Mouse (Mus musculus) urinary bladder, adult 18-20 months (tissue): ENCODE results near the gene Eif4e1b.

Experiments used
- DNase-seq, 2 experiments: peaks; one replicate each; pipeline ENCODE4 v3.0.0; 2022; ENCODE audit warnings: low spot score in 2 of 2, mixed read lengths in 2 of 2

Eif4e1b gene

DNA sequence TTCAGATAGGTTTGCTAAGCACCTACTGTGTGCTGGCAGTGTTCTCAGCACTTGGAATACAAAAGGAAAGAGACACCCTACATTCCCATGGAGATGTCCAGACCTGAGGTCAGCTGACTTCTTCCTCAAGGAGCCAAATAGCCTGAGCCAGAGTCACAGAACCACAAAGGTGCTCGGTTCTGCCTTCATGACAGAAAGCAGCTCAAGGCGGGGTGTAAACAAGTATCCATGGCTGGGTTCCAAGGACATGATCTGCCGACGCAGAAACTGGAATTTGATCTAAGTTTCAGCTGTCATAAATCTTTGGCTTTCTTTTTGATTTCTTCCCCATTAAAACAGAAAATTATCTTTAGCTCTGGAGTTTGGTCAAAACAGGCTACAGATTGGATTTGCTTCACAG lies 16.4 kb downstream of the Eif4e1b start:
- DNase-seq, result no peak

DNA sequence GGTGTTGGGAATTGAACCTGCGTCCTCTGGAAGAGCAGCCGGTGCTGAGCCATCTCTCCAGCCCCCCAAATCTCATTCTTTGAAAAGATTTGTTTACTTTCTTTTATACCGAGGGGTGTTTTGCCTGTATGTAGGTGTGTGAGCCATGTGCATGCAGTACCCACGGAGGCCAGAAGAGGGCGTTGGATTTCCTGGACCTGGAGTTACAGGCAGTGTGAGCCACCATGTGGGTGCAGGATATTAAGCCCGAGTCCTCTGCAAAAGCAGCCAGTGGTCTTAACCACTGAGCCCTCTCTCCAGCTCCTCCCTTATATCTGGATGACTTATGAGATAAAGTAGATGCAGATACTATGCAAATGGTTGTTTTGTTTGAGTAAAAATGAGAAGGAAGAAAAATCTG lies 19.2 kb downstream of the Eif4e1b start:
- no peak for DNase-seq

DNA sequence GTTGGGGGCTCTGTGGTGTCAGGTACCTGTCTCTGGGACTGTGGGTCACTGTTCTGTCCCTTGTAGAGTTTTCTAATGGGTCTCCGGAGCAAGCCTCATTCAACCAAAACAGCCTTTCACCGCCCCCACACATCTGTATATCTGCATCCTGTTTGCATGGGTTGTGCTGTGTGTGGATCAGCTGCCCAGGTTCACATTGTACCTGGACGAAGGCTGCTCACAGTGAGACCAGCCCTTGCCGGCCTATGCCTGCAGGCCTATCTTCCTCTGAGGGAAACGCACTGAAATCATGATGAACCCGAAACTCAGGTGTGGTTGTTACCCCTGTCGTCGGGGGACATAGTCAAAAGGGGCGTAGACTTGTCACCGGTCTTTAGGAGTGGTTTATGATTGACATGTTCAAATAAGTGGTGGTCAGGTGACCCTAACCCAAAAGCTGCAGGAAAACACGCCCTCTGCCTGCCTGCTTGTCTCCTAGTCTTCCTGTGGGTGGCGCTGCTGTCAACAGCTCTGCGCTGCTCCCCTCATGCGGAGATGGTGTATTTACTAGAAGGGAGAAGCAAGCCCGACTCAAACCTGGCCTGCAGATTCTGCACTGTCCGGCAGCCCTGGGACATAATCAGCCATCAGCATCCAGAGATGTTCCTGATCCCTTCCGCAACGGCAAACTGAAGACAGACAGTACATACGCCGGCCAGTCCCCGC lies 21.5 kb downstream of the Eif4e1b start:
- DNase-seq, result no peak

DNA sequence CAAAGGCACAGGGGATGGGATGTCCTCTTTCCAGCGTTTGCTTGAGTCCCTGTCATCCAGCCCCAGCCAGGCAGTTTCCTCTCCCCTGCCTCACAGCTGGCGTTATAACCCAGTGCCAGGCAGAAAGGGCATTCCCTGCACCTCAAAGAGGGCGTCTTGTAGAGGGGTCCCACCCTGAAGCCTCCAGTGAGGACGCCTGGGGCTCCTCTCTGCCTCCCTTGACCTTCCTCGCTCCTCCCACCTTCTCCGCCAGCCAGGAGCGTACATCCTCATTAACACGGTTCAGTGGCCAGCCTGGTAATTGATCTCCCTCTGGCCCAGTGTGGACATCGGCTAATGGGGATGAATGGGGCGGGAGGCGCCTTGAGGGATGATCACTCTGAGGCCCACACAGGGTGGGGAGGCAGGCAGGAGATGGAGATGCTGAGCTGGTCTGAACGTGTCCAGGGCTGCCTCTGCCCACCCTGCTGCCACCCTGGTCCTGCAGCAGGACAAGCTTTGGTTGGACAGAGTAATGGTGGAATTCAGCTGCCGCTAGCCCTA lies 22.7 kb downstream of the Eif4e1b start:
- no peak for DNase-seq

DNA sequence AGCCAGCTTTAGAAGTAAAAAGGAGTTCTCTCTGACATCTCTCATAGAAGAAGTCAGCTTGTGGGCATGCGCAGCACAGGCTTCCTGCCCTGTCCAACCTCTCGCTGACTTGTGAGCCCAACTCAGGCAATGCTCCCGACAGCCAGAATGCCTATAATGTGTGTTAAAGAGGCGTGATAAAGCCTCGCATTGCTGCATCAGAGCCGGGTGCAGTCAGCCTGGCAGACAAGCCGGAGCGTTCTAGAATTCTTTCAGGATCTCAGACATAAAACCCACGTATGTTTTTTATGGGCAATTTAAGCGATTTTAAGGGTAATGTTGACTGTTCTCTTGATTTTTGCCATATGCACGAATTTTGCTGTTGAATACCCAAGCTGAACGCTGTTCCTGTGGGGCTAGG lies 24.3 kb downstream of the Eif4e1b start:
- no peak for DNase-seq

DNA sequence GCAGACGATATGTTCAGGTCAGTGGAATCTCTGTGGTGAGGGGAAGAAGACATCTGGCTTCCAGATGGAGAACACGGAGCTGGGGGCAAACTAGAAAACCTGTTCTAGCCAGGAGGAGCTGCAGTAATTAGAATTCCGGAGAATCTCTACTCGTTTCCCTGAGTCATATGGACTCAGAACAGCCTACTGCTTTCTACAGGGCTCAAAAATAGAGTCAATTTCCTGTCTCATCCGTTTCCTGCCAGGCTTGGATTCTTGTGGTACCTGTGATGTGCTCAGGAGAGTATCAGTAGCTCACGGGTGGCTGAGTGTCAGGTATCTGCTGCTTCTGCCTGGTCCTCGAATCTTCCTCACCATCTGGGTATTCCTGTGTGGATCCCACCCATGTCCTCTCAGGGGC lies 27.7 kb downstream of the Eif4e1b start:
- DNase-seq, result no peak

DNA sequence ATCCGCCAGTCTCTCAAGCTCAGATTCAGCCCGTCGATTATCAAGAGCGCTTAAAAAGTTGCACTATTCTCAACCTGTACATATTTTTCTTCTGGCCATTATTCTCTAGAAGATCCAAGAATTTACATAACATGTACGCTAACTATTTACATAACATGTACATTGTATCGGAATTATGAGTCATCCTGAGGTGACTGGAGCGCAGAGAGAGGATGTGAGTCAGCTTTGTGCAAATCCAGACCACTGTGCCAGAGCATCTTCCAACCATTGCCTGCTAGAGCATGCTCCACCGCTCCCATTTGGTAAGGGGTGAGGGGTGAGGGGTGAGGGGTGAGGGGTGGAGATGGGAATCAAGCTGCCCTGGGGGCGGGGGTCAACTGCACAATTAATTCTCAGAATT lies 29.6 kb downstream of the Eif4e1b start:
- no peak for DNase-seq

DNA sequence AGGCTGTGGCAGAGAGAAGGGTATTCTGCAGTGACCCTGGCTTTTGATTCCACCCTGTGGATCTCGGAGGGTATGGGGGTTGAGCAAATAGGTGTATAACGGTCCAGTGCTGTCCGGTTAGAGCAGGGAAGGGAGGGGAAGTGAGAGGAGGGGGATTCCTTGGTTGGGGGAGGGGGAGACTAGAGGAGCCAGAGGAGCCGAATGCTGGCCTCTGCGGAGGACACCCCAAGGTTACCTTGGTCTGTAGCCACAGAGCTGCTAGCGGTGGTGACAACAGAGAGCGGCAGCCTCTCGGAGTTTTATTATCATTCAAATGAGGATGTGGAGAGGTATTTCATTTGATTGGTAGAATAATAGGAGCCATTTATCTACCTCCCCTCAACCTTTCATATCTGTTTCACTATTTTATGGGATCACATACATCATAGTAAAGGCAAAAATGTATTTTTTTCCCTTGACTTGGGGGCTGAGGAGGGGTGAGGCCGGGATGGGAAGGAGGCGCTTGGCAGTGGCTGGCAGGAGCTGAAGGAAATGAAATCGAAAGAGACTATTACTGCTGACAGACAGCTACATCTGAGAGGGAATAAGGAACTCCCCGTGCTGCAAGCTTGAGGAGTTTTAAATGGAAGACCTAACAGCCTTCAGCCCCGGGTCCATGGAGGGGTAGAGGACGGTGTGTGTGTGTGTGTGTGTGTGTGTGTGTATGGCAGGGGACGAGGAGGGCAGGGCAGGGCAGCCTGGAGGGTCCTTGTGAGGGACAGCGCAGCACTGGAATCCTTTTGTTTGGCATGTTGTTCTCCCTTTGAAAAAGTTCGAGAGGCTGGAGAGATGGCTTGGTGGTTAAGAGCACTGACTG lies 34.8 kb downstream of the Eif4e1b start:
- no peak for DNase-seq

DNA sequence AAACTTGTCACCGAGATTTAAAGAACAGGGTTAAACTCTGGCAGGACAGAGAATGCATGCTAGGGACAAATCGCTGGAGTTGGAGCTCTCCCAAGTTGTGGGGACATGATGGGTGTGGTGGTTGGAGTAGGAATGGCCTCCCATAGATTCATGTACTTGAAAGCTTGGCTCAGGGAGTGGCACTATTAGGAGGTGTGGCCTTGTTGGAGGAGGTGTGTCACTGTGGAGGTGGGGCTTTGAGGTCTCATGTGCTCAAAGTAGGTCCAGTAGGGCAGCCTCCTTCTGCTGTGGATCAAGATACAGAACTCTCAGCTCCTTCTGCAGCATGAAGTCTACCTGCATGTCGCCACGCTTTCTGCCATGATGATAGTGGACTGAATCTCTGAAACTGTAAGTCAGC lies 37.3 kb downstream of the Eif4e1b start:
- DNase-seq, result no peak

DNA sequence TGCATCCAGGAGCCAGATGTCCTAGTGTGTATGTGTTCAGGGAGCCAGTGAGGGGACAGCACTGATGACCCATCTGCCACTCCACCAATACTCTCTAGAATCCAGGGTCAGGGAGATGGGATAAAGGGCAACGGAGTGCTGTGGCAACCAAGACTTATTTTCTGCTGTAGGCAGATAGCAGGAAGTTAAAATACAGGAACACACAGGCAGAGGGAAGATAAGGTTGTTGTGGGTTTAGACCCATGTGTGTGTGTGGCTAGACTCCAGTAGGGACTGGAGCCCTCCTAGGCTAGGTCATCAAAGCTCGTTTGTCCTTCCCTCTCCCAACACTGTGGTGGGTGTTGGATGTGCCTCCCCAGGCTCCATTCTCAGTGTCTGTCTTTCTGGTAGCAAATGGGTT lies 38.1 kb downstream of the Eif4e1b start:
- no peak for DNase-seq

DNA sequence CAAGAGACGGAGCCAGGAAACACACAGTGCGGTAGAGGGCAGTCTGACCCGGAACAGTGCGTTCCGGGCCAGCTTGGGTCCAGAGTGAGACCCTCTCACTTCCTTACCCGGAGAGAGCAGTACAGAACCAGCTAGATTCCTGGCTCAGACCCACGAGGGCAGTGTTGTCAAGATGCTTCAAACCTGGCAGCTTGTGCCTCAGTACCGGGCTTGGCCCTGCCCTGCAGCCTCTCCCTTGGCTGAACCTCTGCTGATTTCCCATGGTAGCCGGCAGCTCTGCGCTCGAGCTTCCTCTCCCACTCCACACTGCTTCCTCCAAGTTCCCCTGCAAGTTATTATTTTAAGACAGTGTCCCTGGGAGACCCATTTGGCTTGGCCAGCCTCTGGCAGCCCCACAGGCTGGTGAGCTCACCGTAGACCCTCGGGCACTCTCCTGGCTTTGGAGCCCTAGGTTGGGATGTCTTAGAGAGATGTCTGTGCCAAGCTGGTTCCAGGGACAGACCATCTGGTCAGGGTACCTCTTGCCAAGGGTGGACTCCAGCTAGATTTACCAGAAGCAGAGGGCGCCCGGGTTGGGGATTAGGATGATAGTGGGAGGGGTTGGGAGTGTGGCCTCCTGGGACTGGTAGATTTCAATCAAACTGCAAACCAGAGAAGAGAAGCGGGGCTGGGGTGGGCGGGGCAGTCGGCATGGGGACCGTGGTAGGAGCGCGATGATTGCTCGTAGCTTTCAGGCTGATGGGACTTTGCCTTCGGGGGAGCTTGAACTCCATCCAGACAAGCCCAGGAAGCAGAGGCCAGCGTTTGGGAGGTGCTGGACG lies 40.5 kb downstream of the Eif4e1b start:
- DNase-seq, result no peak

DNA sequence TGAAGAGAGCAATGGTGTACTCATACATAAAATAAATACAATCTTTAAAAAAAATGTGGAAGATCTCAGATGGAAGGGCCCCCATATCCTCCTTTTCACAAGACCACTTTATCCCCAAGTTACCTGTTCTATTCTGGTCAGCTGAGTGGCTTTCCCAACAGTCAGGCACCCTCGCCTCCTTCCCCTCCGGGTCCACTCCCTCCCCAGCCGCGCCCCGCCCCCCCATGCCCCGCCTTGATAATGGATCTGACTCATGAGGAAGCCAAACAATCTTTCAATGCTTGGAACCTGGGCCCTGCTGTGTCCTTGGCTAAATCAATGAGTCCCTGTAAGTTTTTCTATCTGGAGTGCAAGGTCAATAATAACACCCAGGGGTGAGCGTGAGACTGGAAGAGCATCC lies 44.2 kb downstream of the Eif4e1b start:
- no peak for DNase-seq

DNA sequence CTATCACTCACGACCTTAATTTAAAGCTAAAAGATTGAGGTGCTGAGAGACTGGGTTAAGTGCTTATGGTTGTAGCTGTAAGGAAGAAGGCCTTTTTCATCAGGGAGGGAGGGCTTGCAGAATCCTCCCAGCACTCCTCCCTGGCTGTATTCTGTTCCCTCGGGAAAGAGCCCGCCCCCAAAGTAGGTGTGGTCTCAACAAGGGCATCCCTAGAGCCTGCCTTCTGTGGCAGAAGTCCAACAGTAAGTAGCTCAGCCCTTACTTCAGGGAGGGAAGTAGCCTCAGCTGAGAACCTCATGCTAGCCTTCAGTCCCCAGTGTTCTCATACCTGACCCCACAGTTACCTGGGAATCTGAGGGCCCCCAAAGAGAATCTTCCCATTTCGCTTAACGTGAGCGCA lies 44.7 kb downstream of the Eif4e1b start:
- no peak for DNase-seq

DNA sequence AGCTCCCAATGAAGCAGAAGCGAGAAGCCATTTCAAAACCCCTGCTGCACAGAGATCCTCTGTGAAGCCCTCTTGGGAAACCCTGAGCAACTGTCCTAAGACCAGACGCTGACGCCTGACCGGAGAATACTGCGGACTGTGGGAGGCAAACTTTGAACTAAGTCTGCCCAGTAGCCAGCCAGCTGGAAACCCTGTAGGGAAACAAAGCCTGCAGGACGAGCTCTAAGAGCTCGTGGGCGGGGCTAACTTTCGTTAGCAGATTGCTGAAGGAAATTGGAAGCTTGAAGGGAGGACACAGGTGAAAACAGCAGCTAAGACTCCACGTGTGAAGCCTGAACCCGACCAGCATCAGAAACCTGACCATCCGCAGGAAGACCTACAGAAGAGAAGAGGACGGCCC lies 45.7 kb downstream of the Eif4e1b start:
- DNase-seq, result no peak

DNA sequence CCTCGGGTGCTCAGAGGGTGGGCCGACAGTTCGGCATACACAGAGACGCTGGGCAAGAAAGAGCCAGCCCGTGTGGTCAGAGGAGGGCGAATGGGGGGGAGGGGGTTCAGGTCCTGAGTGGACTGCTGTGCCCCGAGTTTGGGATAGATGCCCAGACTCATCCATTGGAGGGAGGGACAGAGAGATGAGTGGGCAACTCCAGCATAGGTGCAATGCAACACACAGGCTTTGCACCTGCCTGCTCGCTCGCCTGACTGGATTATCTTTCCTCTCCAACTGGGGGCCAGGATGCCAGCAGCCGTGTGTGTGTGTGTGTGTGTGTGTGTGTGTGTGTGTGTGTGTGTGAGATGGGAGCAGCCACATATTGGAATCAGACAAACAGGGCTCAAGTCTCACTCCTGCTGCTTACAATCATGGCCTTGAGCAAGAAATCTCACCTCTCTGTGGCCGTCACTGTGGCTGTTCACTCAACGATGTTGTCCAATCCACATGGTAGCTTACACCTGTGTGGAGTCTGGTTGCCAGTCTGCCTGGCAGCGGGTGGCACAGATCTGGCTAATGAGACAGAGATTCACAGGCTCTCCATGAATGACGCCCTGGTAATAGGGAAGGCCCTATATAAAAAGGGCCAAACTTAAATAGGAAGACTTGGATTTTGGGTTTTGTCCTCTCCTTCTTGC lies 52.7 kb downstream of the Eif4e1b start:
- DNase-seq, result no peak

DNA sequence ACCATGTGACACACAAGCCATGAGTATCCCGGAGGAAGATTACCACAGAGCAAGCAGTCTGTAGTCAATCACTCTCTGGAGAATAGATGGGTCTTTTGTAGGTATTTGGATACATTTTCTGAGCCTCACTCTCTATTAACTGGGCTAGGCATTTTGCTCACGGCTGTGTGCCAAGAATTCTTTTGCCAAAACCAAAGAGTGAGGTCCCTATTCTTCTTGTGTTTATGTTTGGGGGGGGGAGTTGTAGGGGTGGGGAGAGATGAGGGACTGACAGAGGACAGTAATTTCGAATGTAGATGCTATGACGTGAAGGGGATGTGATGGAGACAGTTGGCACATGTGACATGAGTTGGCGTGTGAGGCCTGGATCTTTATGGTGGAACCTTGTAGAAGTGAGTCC lies 53.3 kb downstream of the Eif4e1b start:
- DNase-seq, result no peak

DNA sequence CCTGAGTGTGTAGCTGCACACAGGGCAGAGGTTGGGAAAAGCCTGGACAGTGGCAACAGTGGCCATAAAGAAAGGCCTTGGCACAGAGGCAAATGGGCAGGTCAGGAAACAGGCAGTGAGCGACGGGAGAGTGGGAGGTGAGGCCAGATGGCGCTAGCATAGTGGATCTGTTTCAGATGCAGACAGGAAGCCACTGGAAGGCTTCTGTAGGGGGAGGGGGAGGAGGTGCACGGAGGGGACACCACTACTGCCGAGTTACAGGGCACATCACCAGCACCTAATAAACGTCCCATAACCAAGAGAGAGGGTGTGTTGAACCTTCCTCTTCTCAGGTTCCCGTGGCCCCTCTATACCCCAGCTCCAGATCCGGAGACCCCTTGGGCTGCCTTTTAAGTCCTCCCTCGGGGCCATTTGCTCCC lies 53.7 kb downstream of the Eif4e1b start:
- no peak for DNase-seq
